Mouse (Mus musculus): ENCODE results near the gene Chd3. TPM values are rescaled to one million over a fixed set of nuclear protein-coding genes. Genes with fewer than 3 reads are reported as not detected.

The Chd3 gene
- polyA plus RNA-seq, 1 experiment from 2014 or later: 35.5 TPM

DNA sequence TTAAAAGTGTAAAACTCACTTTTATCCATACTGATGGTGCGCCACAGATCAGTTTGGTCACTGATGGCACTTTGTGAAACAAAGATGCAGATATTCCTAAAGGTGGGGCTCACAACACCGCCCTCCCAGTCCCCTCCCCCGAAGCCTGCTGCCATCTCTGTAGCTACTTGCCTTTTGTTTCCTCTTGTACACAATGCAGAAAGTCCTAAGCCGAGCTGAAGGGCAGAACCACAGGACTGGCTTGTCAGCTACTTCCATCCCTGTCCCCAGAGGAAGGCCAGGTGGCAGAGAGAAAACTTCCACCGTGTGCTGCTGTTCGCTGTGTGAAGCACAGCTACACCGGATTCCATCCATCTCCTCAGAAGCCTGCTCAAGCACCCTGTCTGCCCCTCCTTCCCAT, 71.0 kb downstream of the Chd3 start:
- H3K9me3 ChIP-seq (ENCODE audit: control insufficient read depth, low read length): no peaks in the 10 kb centered on the region
- ATAC-seq: no peak
- no peak overlapping the region for H3K27ac ChIP-seq (ENCODE audit: low read length)
- no peak overlapping the region for H3K4me3 ChIP-seq (ENCODE audit: low read length)
- H3K27me3 ChIP-seq (replicated peaks; ENCODE audit: control insufficient read depth, insufficient read depth, low read length): no peaks in the 10 kb centered on the region
- peaks cover 3% of the 10 kb centered on the region for H3K36me3 ChIP-seq (ENCODE audit: control insufficient read depth, insufficient read depth, low read length)
- H3K9ac ChIP-seq (ENCODE audit: low read depth, low read length): no peak overlapping the region
- no peaks in the 10 kb centered on the region for H3K4me1 ChIP-seq (ENCODE audit: control insufficient read depth, insufficient read depth, low read length)
- WGBS: 76% methylated on average over 7 of the region's 7 CpGs
- H3K4me2 ChIP-seq (ENCODE audit: low read depth, low read length): no peak overlapping the region

DNA sequence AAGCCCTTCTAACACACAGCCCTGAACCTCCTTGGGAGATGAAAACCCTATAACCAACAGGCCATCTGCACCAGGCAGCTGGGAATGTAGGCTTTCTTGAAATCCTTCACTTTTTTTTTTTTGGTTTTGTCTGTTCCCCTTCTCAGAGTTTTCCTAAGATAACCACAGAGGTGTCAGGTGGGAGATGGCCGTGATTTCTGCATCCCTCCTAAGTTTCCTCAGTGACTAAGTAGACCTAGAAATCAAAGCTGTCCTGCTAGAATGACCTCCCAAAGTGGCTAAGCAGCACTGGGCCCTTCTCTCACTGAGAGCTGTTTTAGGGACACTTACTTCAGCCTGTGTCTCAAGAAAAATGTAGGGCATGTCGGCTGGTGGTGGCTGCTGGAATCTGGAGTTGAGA, 71.4 kb downstream of the Chd3 start:
- Histone ChIP-seq H3K36me3 (ENCODE audit: control insufficient read depth, insufficient read depth, low read length) (peaks cover 3% of the 10 kb centered on the region), H3K9ac (ENCODE audit: low read depth, low read length) (no peak overlapping the region), H3K27me3 (replicated peaks; ENCODE audit: control insufficient read depth, insufficient read depth, low read length) (no peaks in the 10 kb centered on the region), H3K4me1 (ENCODE audit: control insufficient read depth, insufficient read depth, low read length) (no peaks in the 10 kb centered on the region), H3K27ac (ENCODE audit: low read length) (no peak overlapping the region), H3K4me2 (ENCODE audit: low read depth, low read length) (no peak overlapping the region), H3K4me3 (ENCODE audit: low read length) (no peak overlapping the region), H3K9me3 (ENCODE audit: control insufficient read depth, low read length) (no peaks in the 10 kb centered on the region)
- ATAC-seq: no peak
- 85% methylated on average over 2 of the region's 2 CpGs for WGBS

DNA sequence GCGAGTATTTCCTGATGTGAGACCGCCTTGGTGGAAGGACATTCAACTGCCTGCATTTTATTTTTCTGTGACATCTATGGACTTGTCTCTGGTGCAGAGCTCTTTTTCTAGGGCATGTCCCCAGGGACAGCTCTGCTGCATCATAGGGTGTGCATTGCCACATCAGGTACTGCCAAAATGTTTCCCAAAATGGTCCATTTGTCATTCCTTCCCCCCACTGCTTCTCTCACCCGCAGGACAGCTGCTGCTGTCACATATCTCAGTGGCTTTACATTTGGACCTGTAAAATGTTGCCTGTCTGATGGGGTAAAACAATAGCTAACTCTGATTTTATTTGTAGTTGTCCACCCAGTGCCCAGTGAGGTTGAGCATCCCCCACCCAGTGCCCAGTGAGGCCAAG, 73.9 kb downstream of the Chd3 start:
- Histone ChIP-seq H3K27me3 (replicated peaks; ENCODE audit: control insufficient read depth, insufficient read depth, low read length) (no peaks in the 10 kb centered on the region), H3K4me1 (ENCODE audit: control insufficient read depth, insufficient read depth, low read length) (no peaks in the 10 kb centered on the region), H3K4me3 (ENCODE audit: low read length) (no peak overlapping the region), H3K9ac (ENCODE audit: low read depth, low read length) (no peak overlapping the region), H3K36me3 (ENCODE audit: control insufficient read depth, insufficient read depth, low read length) (no peaks in the 10 kb centered on the region; the same call in 1 of the 2 replicates), H3K9me3 (ENCODE audit: control insufficient read depth, low read length) (no peaks in the 10 kb centered on the region), H3K4me2 (ENCODE audit: low read depth, low read length) (no peak overlapping the region), H3K27ac (ENCODE audit: low read length) (no peak overlapping the region)
- WGBS: 92% methylated on average over 3 of the region's 3 CpGs
- no peak for ATAC-seq

Other genes starting within 250 kb of the Chd3 start
- gene Hes7, start 249.0 kb downstream of the Chd3 start, polyA plus RNA-seq (2015; fragmentation: Nextera tagmentation; extraction: Ambion mirVana): 0.29 and 0.33 TPM in 2 replicates
- gene 9130213A22Rik, start 246.8 kb downstream of the Chd3 start, polyA plus RNA-seq (2015; fragmentation: Nextera tagmentation; extraction: Ambion mirVana): 0.11 and 0.29 TPM in 2 replicates
- 0.31 and 0.45 TPM in 2 replicates for gene Aloxe3, start 243.5 kb downstream of the Chd3 start, polyA plus RNA-seq (2015; fragmentation: Nextera tagmentation; extraction: Ambion mirVana)
- 0.33 and 0.38 TPM in 2 replicates for gene Alox12b, start 212.4 kb downstream of the Chd3 start, polyA plus RNA-seq (2015; fragmentation: Nextera tagmentation; extraction: Ambion mirVana)
- gene Alox8, start 171.6 kb downstream of the Chd3 start, polyA plus RNA-seq (2015; fragmentation: Nextera tagmentation; extraction: Ambion mirVana): 0.13 and 0.15 TPM in 2 replicates
- gene Gucy2e, start 132.4 kb downstream of the Chd3 start, polyA plus RNA-seq (2015; fragmentation: Nextera tagmentation; extraction: Ambion mirVana): 0.02 and 0.07 TPM in 2 replicates
- 17.3 and 17.8 TPM in 2 replicates for gene Cntrob, start 45.6 kb downstream of the Chd3 start, polyA plus RNA-seq (2015; fragmentation: Nextera tagmentation; extraction: Ambion mirVana)
- gene Trappc1, start 45.4 kb downstream of the Chd3 start, polyA plus RNA-seq (2015; fragmentation: Nextera tagmentation; extraction: Ambion mirVana): 141 and 149 TPM in 2 replicates
- gene Kcnab3, start 43.1 kb downstream of the Chd3 start, polyA plus RNA-seq (2015; fragmentation: Nextera tagmentation; extraction: Ambion mirVana): 1.7 and 2.4 TPM in 2 replicates
- gene Rnf227, start 28.9 kb downstream of the Chd3 start, polyA plus RNA-seq (2015; fragmentation: Nextera tagmentation; extraction: Ambion mirVana): 8.0 and 8.3 TPM in 2 replicates
- 168 and 170 TPM in 2 replicates for gene Naa38, start 26.1 kb upstream of the Chd3 start, polyA plus RNA-seq (2015; fragmentation: Nextera tagmentation; extraction: Ambion mirVana)
- 22.6 and 24.0 TPM in 2 replicates for gene Cyb5d1, start 26.2 kb upstream of the Chd3 start, polyA plus RNA-seq (2015; fragmentation: Nextera tagmentation; extraction: Ambion mirVana)
- 30.8 and 31.0 TPM in 2 replicates for gene Tmem88, start 28.8 kb upstream of the Chd3 start, polyA plus RNA-seq (2015; fragmentation: Nextera tagmentation; extraction: Ambion mirVana)
- 17.6 and 18.8 TPM in 2 replicates for gene Kdm6b, start 44.3 kb upstream of the Chd3 start, polyA plus RNA-seq (2015; fragmentation: Nextera tagmentation; extraction: Ambion mirVana)
- 0.93 and 1.0 TPM in 2 replicates for gene Dnah2, start 179.7 kb upstream of the Chd3 start, polyA plus RNA-seq (2015; fragmentation: Nextera tagmentation; extraction: Ambion mirVana)
- gene Efnb3, start 190.8 kb upstream of the Chd3 start, polyA plus RNA-seq (2015; fragmentation: Nextera tagmentation; extraction: Ambion mirVana): 6.3 and 6.8 TPM in 2 replicates
- gene Wrap53, start 210.8 kb upstream of the Chd3 start, polyA plus RNA-seq (2015; fragmentation: Nextera tagmentation; extraction: Ambion mirVana): 24.5 and 26.6 TPM in 2 replicates
- 132 and 148 TPM in 2 replicates for gene Trp53, start 211.0 kb upstream of the Chd3 start, polyA plus RNA-seq (2015; fragmentation: Nextera tagmentation; extraction: Ambion mirVana)
- gene Atp1b2, start 236.5 kb upstream of the Chd3 start, polyA plus RNA-seq (2015; fragmentation: Nextera tagmentation; extraction: Ambion mirVana): 6.6 and 6.8 TPM in 2 replicates
- gene Shbg, start 248.5 kb upstream of the Chd3 start, polyA plus RNA-seq (2015; fragmentation: Nextera tagmentation; extraction: Ambion mirVana): 0.10 and 0.72 TPM in 2 replicates